Mouse (Mus musculus) hindbrain, embryonic 14.5 days (tissue): ENCODE data around the gene Snca. TPM values are rescaled to one million over a fixed set of nuclear protein-coding genes. Genes with fewer than 3 reads are reported as not detected.
A peak's percentile ranks its signal among the peaks of the same experiment; 100 is the strongest.

Source experiments
- ATAC-seq: fragments of 200-750 bp; cut with Nextera tagmentation; 2 replicates; pipeline ENCODE4 v1.8.0; 2017; ENCODE audit warnings: moderate number of reproducible peaks, mild to moderate bottlenecking, moderate TSS enrichment, moderate library complexity; ENCODE audit not compliant: low FRiP score
- DNase-seq: peaks from one replicate; pipeline ENCODE4 v3.0.0-alpha.2; 2015; ENCODE audit warnings: low spot score
- H3K27ac ChIP-seq: fragments of 300-500 bp; sonication (generic); 2 replicates; pipeline ENCODE4 v1.5.1; 2014; ENCODE audit warnings: mild to moderate bottlenecking, moderate library complexity
- H3K27me3 ChIP-seq: fragments of 300-500 bp; sonication (generic); 2 replicates; pipeline ENCODE4 v1.6.1; 2014; ENCODE audit warnings: mild to moderate bottlenecking, low read length, mixed read lengths; ENCODE audit not compliant: control insufficient read depth, insufficient read depth
- H3K36me3 ChIP-seq: fragments of 300-500 bp; sonication (generic); replicated peaks from 2 replicates; pipeline ENCODE4 v1.6.1; 2014; ENCODE audit not compliant: control insufficient read depth, insufficient read depth
- H3K4me1 ChIP-seq: fragments of 300-500 bp; sonication (generic); replicated peaks from 2 replicates; pipeline ENCODE4 v1.6.1; 2014; ENCODE audit warnings: antibody characterized with exemption, low read length, mixed read lengths; ENCODE audit not compliant: control insufficient read depth, insufficient read depth
- H3K4me2 ChIP-seq: fragments of 300-500 bp; sonication (generic); replicated peaks from 2 replicates; pipeline ENCODE4 v1.6.1; 2014; ENCODE audit warnings: mild to moderate bottlenecking, moderate library complexity
- H3K4me3 ChIP-seq: fragments of 300-500 bp; sonication (generic); replicated peaks from 2 replicates; pipeline ENCODE4 v1.5.1; 2014; ENCODE audit warnings: mild to moderate bottlenecking, low read length
- H3K9ac ChIP-seq: fragments of 300-500 bp; sonication (generic); 2 replicates; pipeline ENCODE4 v1.6.1; 2014
- H3K9me3 ChIP-seq: fragments of 300-500 bp; sonication (generic); 2 replicates; pipeline ENCODE4 v1.6.1; 2016; ENCODE audit warnings: low read length; ENCODE audit not compliant: control insufficient read depth
- WGBS: fragments of 180-500 bp; shearing (Covaris S2); extraction: QIAGEN DNeasy Blood & Tissue Kit; methylation state at CpG from one replicate; pipeline ENCODE4 v1.1.7; 2014; 5-methylcytosine and 5-hydroxymethylcytosine counted together
- polyA plus RNA-seq: library from polyadenylated mRNA; unstranded; fragments of >200 nt; fragmentation: Nextera tagmentation; extraction: Ambion mirVana; gene quantifications from 2 replicates; pipeline ENCODE4 v1.2.1, GENCODE M21; 2014

The Snca gene
- 235 and 295 TPM in 2 replicates for polyA plus RNA-seq

DNA sequence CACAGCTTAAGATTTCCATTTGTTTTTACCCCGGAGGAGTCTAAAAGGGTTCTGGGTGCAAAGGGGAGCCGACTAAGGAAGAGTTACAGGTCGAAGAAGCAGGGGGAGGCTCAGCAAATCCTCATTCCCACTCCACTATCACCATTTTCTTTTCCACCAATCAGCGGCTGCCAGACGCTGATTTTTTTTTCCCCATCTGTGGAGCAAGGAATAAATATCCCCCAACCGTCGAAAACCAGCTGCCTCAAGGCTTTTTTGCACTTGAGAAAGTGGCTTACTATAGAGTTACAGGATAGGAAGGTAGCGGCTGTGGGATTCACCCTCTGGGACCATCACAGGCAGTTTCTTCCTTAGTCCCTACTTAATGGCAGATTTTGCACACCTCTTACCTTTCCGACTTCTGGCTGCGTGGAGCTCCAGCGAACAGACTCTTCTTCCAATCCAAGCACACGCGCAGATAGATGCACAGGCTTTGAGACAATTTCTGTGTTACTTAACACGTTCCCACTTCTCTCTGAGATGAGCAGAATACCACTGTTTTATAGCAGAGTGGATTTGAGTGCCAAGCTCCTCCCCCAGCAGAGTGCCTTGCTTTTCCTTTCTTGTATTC is at the start of gene Snca:
Gene Snca, minus strand, starts transcription at position 574 of the 610 bp plus-strand sequence.
- WGBS = under 1% methylated on average over 14 of the region's 14 CpGs
- peaks cover 5% of the 10 kb centered on the region; the same call in 1 of the 2 replicates for H3K4me1 ChIP-seq
- no peaks in the 10 kb centered on the region for H3K36me3 ChIP-seq
- peak within 1 kb of the TSS; percentile 71 for H3K4me2 ChIP-seq
- no peaks in the 10 kb centered on the region for H3K9me3 ChIP-seq
- H3K4me3 ChIP-seq = peak within 1 kb of the TSS; percentile 43
- peak; percentile 78 for ATAC-seq
- peak within 1 kb of the TSS; percentile 85 for H3K27ac ChIP-seq
- DNase-seq = peak; percentile 67
- no peaks in the 10 kb centered on the region for H3K27me3 ChIP-seq
- peak within 1 kb of the TSS; percentile 65 for H3K9ac ChIP-seq

GRCm38 (mm10) chr6:60870126-60870525 is 40.5 kb upstream of the Snca start:
- H3K9ac ChIP-seq = no peak overlapping the region
- H3K27ac ChIP-seq = no peak overlapping the region
- WGBS = 40% methylated on average over 1 of the region's 1 CpGs
- H3K36me3 ChIP-seq = no peaks in the 10 kb centered on the region
- DNase-seq (no peak), ATAC-seq (peak; percentile 31; the same call in 1 of the 2 replicates)
- H3K9me3 ChIP-seq = no peaks in the 10 kb centered on the region
- H3K4me1 ChIP-seq = no peaks in the 10 kb centered on the region
- H3K27me3 ChIP-seq = no peaks in the 10 kb centered on the region
- no peak overlapping the region for H3K4me2 ChIP-seq
- H3K4me3 ChIP-seq = no peak overlapping the region

GRCm38 (mm10) chr6:60856599-60856998 is 26.9 kb upstream of the Snca start:
- no peaks in the 10 kb centered on the region for H3K27me3 ChIP-seq
- H3K4me2 ChIP-seq = no peak overlapping the region
- H3K9ac ChIP-seq = no peak overlapping the region
- H3K36me3 ChIP-seq = no peaks in the 10 kb centered on the region
- ATAC-seq = no peak
- no peaks in the 10 kb centered on the region for H3K4me1 ChIP-seq
- 84% methylated on average over 2 of the region's 2 CpGs for WGBS
- H3K4me3 ChIP-seq = no peak overlapping the region
- no peak for DNase-seq
- H3K9me3 ChIP-seq = no peaks in the 10 kb centered on the region
- H3K27ac ChIP-seq = no peak overlapping the region

GRCm38 (mm10) chr6:60851690-60852089 is 22.0 kb upstream of the Snca start:
- no peaks in the 10 kb centered on the region for H3K9me3 ChIP-seq
- H3K27ac ChIP-seq = no peak overlapping the region
- DNase-seq = no peak
- no peak overlapping the region for H3K9ac ChIP-seq
- H3K4me1 ChIP-seq = no peaks in the 10 kb centered on the region
- no peak overlapping the region for H3K4me2 ChIP-seq
- no peaks in the 10 kb centered on the region for H3K36me3 ChIP-seq
- ATAC-seq = no peak
- H3K4me3 ChIP-seq = no peak overlapping the region
- H3K27me3 ChIP-seq = no peaks in the 10 kb centered on the region
- WGBS = 91% methylated on average over 2 of the region's 2 CpGs

DNA sequence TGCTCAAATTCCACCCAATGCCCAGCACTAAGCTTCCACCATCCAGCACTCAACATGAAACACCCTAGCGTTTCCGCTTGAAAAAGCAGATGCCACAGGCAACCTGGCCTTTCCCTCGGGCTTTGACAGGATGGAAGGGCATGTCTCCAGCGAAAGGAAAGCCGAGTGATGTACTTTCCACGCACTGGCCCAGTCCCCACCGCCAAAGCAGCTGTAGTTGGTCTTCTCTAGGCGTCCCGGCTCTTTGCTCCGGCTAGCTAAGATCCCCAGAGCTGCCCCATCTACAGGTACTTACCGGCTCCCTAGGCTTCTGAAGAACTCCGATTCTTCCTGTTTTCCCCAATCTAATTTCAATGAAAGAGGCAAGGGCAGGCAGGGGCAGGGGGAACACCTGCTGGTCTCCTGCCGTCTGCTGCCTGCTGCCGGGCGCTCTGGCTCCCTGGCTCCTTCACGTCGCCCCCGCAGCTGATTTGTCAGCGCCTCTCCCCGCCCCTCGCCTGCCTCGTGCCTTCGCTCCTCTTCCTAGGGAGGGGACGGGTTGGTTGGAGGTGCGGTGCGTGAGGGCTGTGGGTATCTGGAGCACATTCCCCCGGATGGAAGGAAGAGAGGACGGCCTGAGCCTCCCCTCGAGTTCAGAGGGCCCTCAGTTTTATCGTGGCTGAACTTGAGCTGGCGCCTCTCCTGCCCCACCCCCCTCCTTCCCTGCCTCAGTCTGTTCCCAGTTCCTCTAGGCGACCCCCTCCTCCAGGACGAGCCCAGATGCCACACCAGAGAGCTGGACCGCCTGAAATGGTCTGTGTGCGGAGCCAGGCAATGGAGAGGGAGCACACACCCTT is 1.0 kb downstream of the Snca start:
- peak; percentile 93 for ATAC-seq
- H3K9ac ChIP-seq = peak overlapping the region; percentile 65
- peak; percentile 59 for DNase-seq
- peaks cover 5% of the 10 kb centered on the region; the same call in 1 of the 2 replicates for H3K4me1 ChIP-seq
- no peaks in the 10 kb centered on the region for H3K27me3 ChIP-seq
- H3K27ac ChIP-seq = peak overlapping the region; percentile 85
- H3K4me3 ChIP-seq = peak overlapping the region; percentile 43
- H3K4me2 ChIP-seq = peak overlapping the region; percentile 71
- no peaks in the 10 kb centered on the region for H3K36me3 ChIP-seq
- WGBS = 1% methylated on average over 32 of the region's 35 CpGs
- H3K9me3 ChIP-seq = no peaks in the 10 kb centered on the region

GRCm38 (mm10) chr6:60828047-60828428 is 1.6 kb downstream of the Snca start:
- peak overlapping the region; percentile 71 for H3K4me2 ChIP-seq
- H3K9ac ChIP-seq = peak overlapping the region; percentile 65
- H3K9me3 ChIP-seq = no peaks in the 10 kb centered on the region
- peak overlapping the region; percentile 43 for H3K4me3 ChIP-seq
- no peak for ATAC-seq
- no peak for DNase-seq
- H3K27me3 ChIP-seq = no peaks in the 10 kb centered on the region
- 59% methylated on average over 1 of the region's 1 CpGs for WGBS
- peaks cover 5% of the 10 kb centered on the region; the same call in 1 of the 2 replicates for H3K4me1 ChIP-seq
- no peaks in the 10 kb centered on the region for H3K36me3 ChIP-seq
- H3K27ac ChIP-seq = 0 out of 2 replicates have a peak overlapping the region, but pooled peaks have one; percentile 85

- Histone ChIP-seq H3K9me3 (no peaks in the 10 kb centered on the region), H3K27me3 (no peaks in the 10 kb centered on the region), H3K9ac (0 out of 2 replicates have a peak overlapping the region, but pooled peaks have one; percentile 20), H3K27ac (no peak overlapping the region), H3K36me3 (no peaks in the 10 kb centered on the region), H3K4me1 (peaks cover 5% of the 10 kb centered on the region; the same call in 1 of the 2 replicates), H3K4me3 (peak overlapping the region; percentile 43), H3K4me2 (peak overlapping the region; percentile 71)
- WGBS = 33% methylated on average over 1 of the region's 1 CpGs
- ATAC-seq (no peak), DNase-seq (no peak)
Observed at GRCm38 (mm10) chr6:60827290-60827689, 2.4 kb downstream of the Snca start.

DNA sequence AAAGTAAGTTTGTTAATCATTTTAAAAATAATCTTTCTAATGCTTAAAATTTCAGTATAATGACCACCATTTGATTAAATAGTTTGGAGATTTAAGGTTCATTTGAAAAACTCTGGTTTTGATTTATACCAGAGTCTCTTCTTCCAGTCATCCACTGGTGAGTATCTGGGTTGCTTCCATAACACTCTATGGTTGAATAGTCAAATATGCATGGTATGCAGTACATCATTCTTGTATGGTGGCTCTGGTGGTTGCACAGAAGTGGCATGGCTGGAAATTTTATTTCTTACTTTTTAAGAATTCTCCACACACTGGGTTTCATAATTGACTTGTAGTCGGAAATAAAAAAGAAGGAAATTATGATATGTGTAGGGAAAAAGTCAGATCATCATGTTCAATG is 10.4 kb downstream of the Snca start:
- no peaks in the 10 kb centered on the region for H3K9me3 ChIP-seq
- H3K4me2 ChIP-seq = no peak overlapping the region
- H3K27ac ChIP-seq = no peak overlapping the region
- ATAC-seq (no peak), DNase-seq (no peak)
- H3K4me1 ChIP-seq = no peaks in the 10 kb centered on the region
- H3K4me3 ChIP-seq = no peak overlapping the region
- WGBS = 85% methylated on average over 1 of the region's 1 CpGs
- H3K36me3 ChIP-seq = no peaks in the 10 kb centered on the region
- H3K9ac ChIP-seq = no peak overlapping the region
- H3K27me3 ChIP-seq = no peaks in the 10 kb centered on the region

DNA sequence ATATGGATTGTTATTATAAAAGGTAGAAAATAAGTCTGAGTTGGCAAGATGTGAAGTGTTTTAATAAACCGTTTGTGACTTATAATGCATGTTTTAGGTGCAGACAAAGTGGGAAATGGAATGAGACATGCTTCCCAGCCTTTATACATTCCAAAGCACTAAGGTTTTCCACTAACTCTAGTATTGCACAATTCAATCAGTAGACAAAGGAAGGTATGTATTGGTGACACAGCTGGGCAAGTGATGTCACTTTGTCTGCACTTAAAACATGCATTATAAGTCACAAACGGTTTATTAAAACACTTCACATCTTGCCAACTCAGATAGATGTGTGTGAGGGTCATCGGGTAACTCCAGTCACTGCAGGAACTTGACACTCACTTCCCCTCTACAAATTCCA is 16.1 kb downstream of the Snca start:
- Histone ChIP-seq H3K27ac (no peak overlapping the region), H3K9me3 (no peaks in the 10 kb centered on the region), H3K4me2 (no peak overlapping the region), H3K4me1 (no peaks in the 10 kb centered on the region), H3K9ac (no peak overlapping the region), H3K27me3 (no peaks in the 10 kb centered on the region), H3K4me3 (no peak overlapping the region), H3K36me3 (no peaks in the 10 kb centered on the region)
- no peak for DNase-seq
- 82% methylated on average over 3 of the region's 3 CpGs for WGBS
- ATAC-seq = no peak
